Comparison of ENCODE assay signal across 9 mouse cellular contexts in the genomic region with DNA sequence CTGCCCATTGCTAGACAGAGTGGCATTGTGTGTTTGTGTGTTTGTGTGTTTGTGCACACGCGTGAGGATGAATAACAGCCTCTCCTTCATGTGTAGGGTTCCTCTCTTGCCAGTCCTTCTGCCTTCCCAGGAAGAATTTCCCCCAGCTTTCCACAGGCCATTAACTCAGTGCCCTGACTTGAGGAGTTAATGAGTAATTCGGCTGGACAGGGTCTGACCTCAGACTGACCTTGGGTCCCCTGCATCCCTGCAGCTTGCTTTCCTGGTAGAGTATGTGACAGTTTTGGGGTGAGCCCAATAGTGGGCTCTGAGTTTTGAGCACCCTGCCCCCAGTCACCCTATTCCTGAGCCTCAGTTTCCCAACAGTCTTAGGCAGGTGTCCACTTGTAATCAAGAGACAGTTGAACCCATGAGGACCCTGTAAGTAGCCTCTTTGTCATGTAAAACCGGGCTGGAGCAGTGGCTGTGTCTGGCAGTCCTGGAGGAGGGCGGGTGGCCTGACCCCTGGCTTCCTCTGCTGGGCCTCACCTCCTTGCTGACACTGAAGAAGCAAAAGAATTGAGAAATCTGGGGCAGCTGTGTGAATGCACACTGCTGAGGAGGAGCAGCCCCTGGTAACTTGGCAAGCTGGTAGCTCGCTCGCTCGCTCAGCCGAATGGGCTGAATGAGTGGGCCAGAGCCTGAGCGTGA. TPM values are rescaled to one million over a fixed set of nuclear protein-coding genes. Genes with fewer than 3 reads are reported as not detected.
A peak's percentile ranks its signal among the peaks of the same experiment; 100 is the strongest.
DNase-seq lines count a peak whose midpoint lies in the region; ATAC-seq and TF ChIP-seq lines count a peak whose summit lies in the region.
"Had no signal": no experiment of that assay in that cellular context is flagged by ENCODE, and none has a peak within 500 bp of the region (broad histone marks: within the 10 kb centered on the region; RNA-seq: fewer than 3 reads in every experiment).

No protein-coding gene starts in this region.

- WGBS in forebrain, embryonic 10.5 days = 33% methylated on average over 10 of the region's 10 CpGs
- WGBS in forebrain, embryonic 16.5 days = 45% methylated on average over 10 of the region's 10 CpGs
- WGBS in limb, embryonic 12.5 days = 53% methylated on average over 10 of the region's 10 CpGs

- no peak overlapping the region for H3K9ac ChIP-seq in forebrain, embryonic 16.5 days (replicated peaks; ENCODE audit: low read depth, low read length)
- no peak overlapping the region for H3K9ac ChIP-seq in limb, embryonic 12.5 days (replicated peaks)

- ATAC-seq in forebrain, embryonic 16.5 days = no peak
- no peak for ATAC-seq in limb, embryonic 12.5 days (ENCODE audit: insufficient number of reproducible peaks, insufficient read depth, low FRiP score, low TSS enrichment, low read depth)
- no peak for ATAC-seq in megakaryocyte, adult 5-6 weeks (ENCODE audit: poor library complexity, severe bottlenecking)

- TF ChIP-seq CTCF in E14TG2a.4 (conservative IDR thresholded peaks at IDR 0.05; ENCODE audit: low read length) = no peak

- H3K27ac ChIP-seq in forebrain, embryonic 10.5 days = peak overlapping the region; percentile 94
- no peak overlapping the region for H3K27ac ChIP-seq in forebrain, embryonic 16.5 days (ENCODE audit: low read length)
- H3K27ac ChIP-seq in limb, embryonic 12.5 days = peak overlapping the region; percentile 98

- no peaks in the 10 kb centered on the region for H3K27me3 ChIP-seq in forebrain, embryonic 10.5 days (ENCODE audit: poor library complexity, severe bottlenecking)
- H3K27me3 ChIP-seq in forebrain, embryonic 16.5 days (replicated peaks; ENCODE audit: control insufficient read depth, insufficient read depth, low read length) = no peaks in the 10 kb centered on the region
- 0 out of 2 replicates have a peak, but pooled peaks cover 6% of the 10 kb centered on the region for H3K27me3 ChIP-seq in E14TG2a.4 (ENCODE audit: insufficient read depth, low read length)
- H3K27me3 ChIP-seq in limb, embryonic 12.5 days = no peaks in the 10 kb centered on the region

- H3K9me3 ChIP-seq in forebrain, embryonic 10.5 days = peaks cover 20% of the 10 kb centered on the region
- peaks cover 14% of the 10 kb centered on the region for H3K9me3 ChIP-seq in forebrain, embryonic 16.5 days (ENCODE audit: control insufficient read depth, low read length)
- H3K9me3 ChIP-seq in E14TG2a.4 (ENCODE audit: low read length) = peaks cover 8% of the 10 kb centered on the region
- peaks cover 24% of the 10 kb centered on the region for H3K9me3 ChIP-seq in limb, embryonic 12.5 days

- H3K4me2 ChIP-seq in forebrain, embryonic 16.5 days (ENCODE audit: low read length) = no peak overlapping the region
- no peak overlapping the region for H3K4me2 ChIP-seq in limb, embryonic 12.5 days

- H3K4me3 ChIP-seq in forebrain, embryonic 10.5 days = peak overlapping the region; percentile 18; the same call in 1 of the 2 replicates
- H3K4me3 ChIP-seq in forebrain, embryonic 16.5 days (replicated peaks; ENCODE audit: low read length) = no peak overlapping the region
- peak overlapping the region; percentile 67 for H3K4me3 ChIP-seq in E14TG2a.4 (replicated peaks; ENCODE audit: low read length)
- H3K4me3 ChIP-seq in limb, embryonic 12.5 days (replicated peaks) = no peak overlapping the region

- peaks cover 50% of the 10 kb centered on the region for H3K4me1 ChIP-seq in forebrain, embryonic 10.5 days
- H3K4me1 ChIP-seq in forebrain, embryonic 16.5 days (replicated peaks; ENCODE audit: control insufficient read depth, insufficient read depth, low read length) = peaks cover 13% of the 10 kb centered on the region
- H3K4me1 ChIP-seq in E14TG2a.4 (replicated peaks; ENCODE audit: low read depth, low read length) = peaks cover 58% of the 10 kb centered on the region
- peaks cover 36% of the 10 kb centered on the region for H3K4me1 ChIP-seq in limb, embryonic 12.5 days (replicated peaks)

- peak; percentile 50 for DNase-seq in forebrain, embryonic 10.5 days (ENCODE audit: extremely low spot score, low spot score)
- peak; percentile 39 for DNase-seq in fibroblast of lung, adult 2 months (ENCODE audit: low read depth)
- DNase-seq in cerebellum, adult 9-11 months = no peak
- DNase-seq in right cerebral cortex, postnatal 14 days = no peak
- DNase-seq: layer of hippocampus, adult 9-11 months had no signal

- H3K36me3 ChIP-seq in forebrain, embryonic 10.5 days (replicated peaks) = 0 out of 2 replicates have a peak, but pooled peaks cover 4% of the 10 kb centered on the region
- H3K36me3 ChIP-seq in forebrain, embryonic 16.5 days (ENCODE audit: control insufficient read depth, insufficient read depth) = no peaks in the 10 kb centered on the region
- H3K36me3 ChIP-seq in E14TG2a.4 (ENCODE audit: insufficient read depth, low read length) = no peaks in the 10 kb centered on the region
- H3K36me3 ChIP-seq in limb, embryonic 12.5 days = no peaks in the 10 kb centered on the region

RNA-seq across cellular contexts. Expression of a gene that starts 43.5 kb away (rescaled TPM):
- polyA plus RNA-seq in forebrain, embryonic 10.5 days (2016; fragmentation: Nextera tagmentation; extraction: Ambion mirVana) = 3.3 and 4.8 TPM in 2 replicates
- polyA plus RNA-seq in forebrain, embryonic 16.5 days (2015; fragmentation: Nextera tagmentation; extraction: Ambion mirVana) = 2.1 and 2.9 TPM in 2 replicates
- 3.1 and 5.4 TPM in 2 replicates for polyA plus RNA-seq in limb, embryonic 12.5 days (2016; fragmentation: Nextera tagmentation; extraction: Ambion mirVana)
- not detected in 2 replicates for total RNA-seq in megakaryocyte, adult 5-6 weeks (2015)
- 0.45 TPM in 1 of 2 replicates, not detected in the other for total RNA-seq in megakaryocyte, adult 5-6 weeks (2017)

RNA-seq across cellular contexts. Expression of a gene that starts 47.6 kb away (rescaled TPM):
- 124 and 131 TPM in 2 replicates for polyA plus RNA-seq in forebrain, embryonic 10.5 days (2016; fragmentation: Nextera tagmentation; extraction: Ambion mirVana)
- 120 and 121 TPM in 2 replicates for polyA plus RNA-seq in forebrain, embryonic 16.5 days (2015; fragmentation: Nextera tagmentation; extraction: Ambion mirVana)
- 103 and 108 TPM in 2 replicates for polyA plus RNA-seq in limb, embryonic 12.5 days (2016; fragmentation: Nextera tagmentation; extraction: Ambion mirVana)
- 4.1 and 9.5 TPM in 2 replicates for total RNA-seq in megakaryocyte, adult 5-6 weeks (2015)
- total RNA-seq in megakaryocyte, adult 5-6 weeks (2017) = 7.9 TPM in 2 replicates

Comparison
In these comparisons a context has a peak if more than half of its experiments do, and no peak if none do; other contexts are left out.
1. H3K4me3 ChIP-seq: peak in forebrain, embryonic 10.5 days (single experiment) and E14TG2a.4 (single experiment); none in forebrain, embryonic 16.5 days (single experiment) and limb, embryonic 12.5 days (single experiment).
2. DNase-seq: peak in forebrain, embryonic 10.5 days (single experiment) and fibroblast of lung, adult 2 months (single experiment); none in cerebellum, adult 9-11 months (single experiment) and right cerebral cortex, postnatal 14 days (single experiment).